In genomic region chr2:141617721-141618120, GRCm38 (mm10) we compare ENCODE assay signal across 26 mouse cellular contexts.
DNase-seq lines count a peak whose midpoint lies in the region; ATAC-seq and TF ChIP-seq lines count a peak whose summit lies in the region.
"Had no signal": no experiment of that assay in that cellular context is flagged by ENCODE, and none has a peak within 500 bp of the region (broad histone marks: within the 10 kb centered on the region; RNA-seq: fewer than 3 reads in every experiment).

No protein-coding gene starts in this region.

- peak; percentile 10 to 19 for DNase-seq in cerebellum, postnatal 10 days
- no peak for DNase-seq in cerebellum, adult 11-12 months
- DNase-seq in layer of hippocampus, adult 18-20 months (ENCODE audit: low spot score in 2 of 2) = peak; percentile 7 to 65
- no peak for DNase-seq in layer of hippocampus, postnatal 25 days (ENCODE audit: extremely low spot score in 1 of 2, low spot score in 1 of 2)
- DNase-seq in forebrain, postnatal 0 days = no peak
- peak; percentile 24 for DNase-seq in telencephalon, adult 2 months (ENCODE audit: low read depth, low spot score)
- DNase-seq in testis, postnatal 10 days (ENCODE audit: low spot score) = no peak
- no peak for DNase-seq in hindbrain, postnatal 0 days (ENCODE audit: low spot score)
- DNase-seq: embryo, embryonic 11 days; gastrocnemius, postnatal 14 days; heart, adult 18-20 months; heart, postnatal 10 days; kidney, adult 18-20 months; kidney, postnatal 4 days; liver; lung, postnatal 36 days; thymus, adult 18-20 months; thymus, postnatal 36 days had no signal

- H3K9ac ChIP-seq in forebrain, postnatal 0 days = no peak overlapping the region
- no peak overlapping the region for H3K9ac ChIP-seq in hindbrain, postnatal 0 days (replicated peaks; ENCODE audit: low read length)
- H3K9ac ChIP-seq: embryonic facial prominence, embryonic 15.5 days; heart, embryonic 12.5 days; hindbrain, embryonic 12.5 days; liver, embryonic 15.5 days; lung, embryonic 15.5 days; midbrain, embryonic 15.5 days had no signal

- no peak for TF ChIP-seq CTCF in forebrain, postnatal 0 days (IDR thresholded peaks at IDR 0.05; ENCODE audit: low read depth)
- TF ChIP-seq CTCF in hindbrain, postnatal 0 days (IDR thresholded peaks at IDR 0.05; ENCODE audit: low read depth) = no peak

- no peaks in the 10 kb centered on the region for H3K27me3 ChIP-seq in forebrain, postnatal 0 days (ENCODE audit: insufficient read depth, low read length)
- no peaks in the 10 kb centered on the region for H3K27me3 ChIP-seq in hindbrain, postnatal 0 days (ENCODE audit: insufficient read depth, low read length)
- H3K27me3 ChIP-seq: embryonic facial prominence, embryonic 15.5 days; heart, embryonic 12.5 days; hindbrain, embryonic 12.5 days; liver, embryonic 15.5 days; lung, embryonic 15.5 days; megakaryocyte, embryonic 14.5 days; midbrain, embryonic 15.5 days had no signal

- H3K4me1 ChIP-seq in forebrain, postnatal 0 days (ENCODE audit: insufficient read depth) = no peaks in the 10 kb centered on the region
- no peaks in the 10 kb centered on the region for H3K4me1 ChIP-seq in hindbrain, postnatal 0 days (ENCODE audit: insufficient read depth, low read length)
- H3K4me1 ChIP-seq: embryonic facial prominence, embryonic 15.5 days; heart, embryonic 12.5 days; hindbrain, embryonic 12.5 days; limb, embryonic 10.5 days; liver, embryonic 15.5 days; lung, embryonic 15.5 days; megakaryocyte, embryonic 14.5 days; midbrain, embryonic 15.5 days had no signal

- no peaks in the 10 kb centered on the region for H3K9me3 ChIP-seq in forebrain, postnatal 0 days (ENCODE audit: low read length)
- H3K9me3 ChIP-seq in hindbrain, postnatal 0 days (ENCODE audit: low read length) = no peaks in the 10 kb centered on the region
- H3K9me3 ChIP-seq: embryonic facial prominence, embryonic 15.5 days; heart, embryonic 12.5 days; hindbrain, embryonic 12.5 days; limb, embryonic 10.5 days; liver, embryonic 15.5 days; lung, embryonic 15.5 days; midbrain, embryonic 15.5 days had no signal

- no peaks in the 10 kb centered on the region for H3K36me3 ChIP-seq in forebrain, postnatal 0 days (ENCODE audit: insufficient read depth)
- no peaks in the 10 kb centered on the region for H3K36me3 ChIP-seq in hindbrain, postnatal 0 days (ENCODE audit: insufficient read depth, low read length)
- H3K36me3 ChIP-seq: embryonic facial prominence, embryonic 15.5 days; heart, embryonic 12.5 days; hindbrain, embryonic 12.5 days; limb, embryonic 10.5 days; liver, embryonic 15.5 days; lung, embryonic 15.5 days; midbrain, embryonic 15.5 days had no signal

- H3K4me3 ChIP-seq in forebrain, postnatal 0 days (ENCODE audit: low read depth, low read length) = no peak overlapping the region
- no peak overlapping the region for H3K4me3 ChIP-seq in hindbrain, postnatal 0 days (ENCODE audit: low read length)
- H3K4me3 ChIP-seq: embryonic facial prominence, embryonic 15.5 days; heart, embryonic 12.5 days; hindbrain, embryonic 12.5 days; limb, embryonic 10.5 days; liver, embryonic 15.5 days; lung, embryonic 15.5 days; megakaryocyte, embryonic 14.5 days; midbrain, embryonic 15.5 days had no signal

- H3K27ac ChIP-seq in forebrain, postnatal 0 days (ENCODE audit: low read depth, low read length) = no peak overlapping the region
- no peak overlapping the region for H3K27ac ChIP-seq in hindbrain, postnatal 0 days
- H3K27ac ChIP-seq: embryonic facial prominence, embryonic 15.5 days; hindbrain, embryonic 12.5 days; limb, embryonic 10.5 days; liver, embryonic 15.5 days; lung, embryonic 15.5 days; midbrain, embryonic 15.5 days had no signal

- H3K4me2 ChIP-seq in forebrain, postnatal 0 days (ENCODE audit: low read depth) = no peak overlapping the region
- no peak overlapping the region for H3K4me2 ChIP-seq in hindbrain, postnatal 0 days (ENCODE audit: low read depth, low read length)
- H3K4me2 ChIP-seq: embryonic facial prominence, embryonic 15.5 days; heart, embryonic 12.5 days; hindbrain, embryonic 12.5 days; liver, embryonic 15.5 days; lung, embryonic 15.5 days; midbrain, embryonic 15.5 days had no signal

- peak; percentile 63 for ATAC-seq in forebrain, postnatal 0 days
- ATAC-seq in hindbrain, postnatal 0 days = no peak
- ATAC-seq: midbrain, embryonic 15.5 days had no signal

- 40% methylated on average over 2 of the region's 2 CpGs for WGBS in forebrain, postnatal 0 days
- 76% methylated on average over 2 of the region's 2 CpGs for WGBS in hindbrain, postnatal 0 days

Comparison
In these comparisons a context has a peak if more than half of its experiments do, and no peak if none do; other contexts are left out.
1. DNase-seq: peak in cerebellum, postnatal 10 days (2 of 2), layer of hippocampus, adult 18-20 months (2 of 2) and telencephalon, adult 2 months (single experiment); none in cerebellum, adult 11-12 months (single experiment), layer of hippocampus, postnatal 25 days (0 of 2), forebrain, postnatal 0 days (single experiment), testis, postnatal 10 days (single experiment) and hindbrain, postnatal 0 days (single experiment).